Mouse (Mus musculus): ENCODE data around the gene Tagln. TPM values are rescaled to one million over a fixed set of nuclear protein-coding genes. Genes with fewer than 3 reads are reported as not detected.
A peak's percentile ranks its signal among the peaks of the same experiment; 100 is the strongest.

Gene Tagln
- total RNA-seq, 2 experiments from 2014 or later = 79.2 to 103 TPM

DNA sequence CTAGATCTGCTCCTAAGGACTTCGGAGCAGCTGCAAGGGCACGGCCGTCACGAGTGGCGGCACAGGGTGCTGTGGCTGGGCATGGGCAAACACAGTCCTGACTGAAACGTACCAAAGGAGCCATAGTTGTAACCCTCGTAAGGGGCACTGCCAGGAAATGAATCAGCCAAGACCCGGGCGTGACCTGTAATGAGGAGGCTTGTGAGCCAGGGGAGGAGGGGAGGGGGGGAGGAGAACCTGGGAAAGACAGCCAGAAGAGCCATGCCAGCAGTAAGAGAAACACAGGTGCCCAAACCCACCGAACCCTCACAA lies 11.0 kb upstream of the Tagln start:
- no peak for DNase-seq (ENCODE audit: low spot score in 2 of 2)

DNA sequence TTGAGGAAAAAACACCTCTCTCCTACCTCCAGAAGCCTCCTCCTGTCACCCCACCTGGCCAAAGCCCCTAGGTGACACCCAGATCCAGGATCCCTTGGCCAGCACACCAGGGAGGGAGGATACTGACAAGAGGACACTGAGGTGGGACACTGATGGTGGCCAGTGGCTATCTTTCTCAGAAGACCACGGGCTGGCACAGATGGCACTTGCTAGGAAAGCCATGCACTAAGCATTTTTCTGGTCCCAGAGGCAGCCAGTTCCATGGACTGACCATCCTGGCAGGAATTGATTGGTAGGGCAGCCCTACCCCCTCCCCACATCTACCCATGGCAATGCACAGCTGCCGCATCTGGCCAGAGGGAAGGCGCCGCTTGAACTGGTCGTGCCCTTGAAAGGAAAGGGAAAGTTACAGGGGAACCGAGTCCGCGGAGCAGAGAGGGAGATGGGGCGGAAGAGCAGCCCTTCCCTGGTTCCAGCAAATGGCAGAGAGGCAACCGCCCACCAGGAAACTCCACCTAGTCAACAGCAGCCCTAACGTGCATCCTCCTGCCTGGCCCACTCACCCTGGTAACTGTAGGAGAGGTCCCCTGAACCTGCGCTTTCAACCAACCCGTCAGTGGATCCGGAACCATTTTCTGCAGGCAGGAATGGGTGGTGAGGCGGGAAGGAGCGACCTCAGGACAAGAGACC lies 10.5 kb upstream of the Tagln start:
- DNase-seq (ENCODE audit: low spot score in 2 of 2) = no peak

DNA sequence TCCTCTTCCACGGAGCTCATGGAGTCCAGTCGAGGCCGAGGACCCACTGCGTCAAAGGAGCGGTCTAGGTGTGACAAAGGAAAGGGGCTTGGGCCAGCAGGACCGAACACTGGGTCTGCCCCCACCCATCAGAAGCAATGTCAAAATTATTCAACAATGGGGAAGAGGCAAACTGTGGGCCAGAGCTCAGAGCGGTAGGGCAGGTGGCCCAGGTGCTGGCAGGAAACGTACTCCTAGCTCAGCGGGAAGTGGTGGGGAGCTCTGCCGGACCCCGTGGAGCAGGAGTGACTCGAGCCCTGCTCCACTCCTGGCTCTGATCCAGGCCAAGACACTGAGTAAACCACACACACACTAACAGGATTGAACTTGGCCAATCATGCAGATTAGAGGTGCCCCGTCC lies 9.9 kb upstream of the Tagln start:
- DNase-seq (ENCODE audit: low spot score in 2 of 2) = no peak

DNA sequence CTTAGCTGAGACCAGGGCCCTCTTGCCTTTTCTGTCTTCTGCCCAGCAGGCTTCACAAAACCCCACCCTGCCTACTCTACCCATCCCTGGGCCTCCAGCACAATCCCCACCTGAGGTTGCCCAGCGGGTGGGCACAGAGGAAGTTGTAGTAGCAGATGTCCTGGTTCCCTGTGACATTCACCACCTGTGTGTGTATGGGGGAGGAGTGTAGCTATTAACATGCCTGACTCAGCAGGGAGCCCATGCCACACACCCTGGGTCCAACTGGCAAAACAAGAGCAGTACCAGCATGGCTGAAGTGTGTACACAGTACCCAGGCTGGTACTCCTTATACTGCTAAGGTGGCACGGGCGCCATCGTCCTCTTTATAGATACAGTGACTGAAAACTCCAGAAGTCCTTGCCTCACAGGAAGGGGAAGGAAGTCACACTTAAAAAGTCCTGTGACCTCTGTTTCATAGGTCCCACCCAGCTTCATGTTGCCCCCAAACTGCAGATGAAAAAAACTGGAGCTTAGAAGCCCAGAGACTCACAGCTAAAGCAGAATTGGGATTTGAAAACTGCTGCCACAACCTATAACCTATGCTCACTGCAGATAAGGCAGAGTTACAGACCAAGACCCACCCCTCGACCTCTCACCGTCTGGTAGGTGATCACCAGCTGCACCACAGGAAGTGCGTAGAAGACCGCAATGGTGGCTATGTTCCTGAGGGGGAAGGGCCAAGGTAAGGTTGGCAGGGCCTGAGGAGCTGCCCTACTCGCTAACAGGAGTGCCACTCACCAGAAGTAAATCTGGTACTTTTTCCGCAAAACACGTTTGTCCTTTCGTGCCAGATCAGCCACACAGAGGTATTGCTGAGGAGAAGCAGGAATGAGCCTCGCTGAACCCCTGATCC lies 8.9 kb upstream of the Tagln start:
- no peak for DNase-seq (ENCODE audit: low spot score in 2 of 2)

DNA sequence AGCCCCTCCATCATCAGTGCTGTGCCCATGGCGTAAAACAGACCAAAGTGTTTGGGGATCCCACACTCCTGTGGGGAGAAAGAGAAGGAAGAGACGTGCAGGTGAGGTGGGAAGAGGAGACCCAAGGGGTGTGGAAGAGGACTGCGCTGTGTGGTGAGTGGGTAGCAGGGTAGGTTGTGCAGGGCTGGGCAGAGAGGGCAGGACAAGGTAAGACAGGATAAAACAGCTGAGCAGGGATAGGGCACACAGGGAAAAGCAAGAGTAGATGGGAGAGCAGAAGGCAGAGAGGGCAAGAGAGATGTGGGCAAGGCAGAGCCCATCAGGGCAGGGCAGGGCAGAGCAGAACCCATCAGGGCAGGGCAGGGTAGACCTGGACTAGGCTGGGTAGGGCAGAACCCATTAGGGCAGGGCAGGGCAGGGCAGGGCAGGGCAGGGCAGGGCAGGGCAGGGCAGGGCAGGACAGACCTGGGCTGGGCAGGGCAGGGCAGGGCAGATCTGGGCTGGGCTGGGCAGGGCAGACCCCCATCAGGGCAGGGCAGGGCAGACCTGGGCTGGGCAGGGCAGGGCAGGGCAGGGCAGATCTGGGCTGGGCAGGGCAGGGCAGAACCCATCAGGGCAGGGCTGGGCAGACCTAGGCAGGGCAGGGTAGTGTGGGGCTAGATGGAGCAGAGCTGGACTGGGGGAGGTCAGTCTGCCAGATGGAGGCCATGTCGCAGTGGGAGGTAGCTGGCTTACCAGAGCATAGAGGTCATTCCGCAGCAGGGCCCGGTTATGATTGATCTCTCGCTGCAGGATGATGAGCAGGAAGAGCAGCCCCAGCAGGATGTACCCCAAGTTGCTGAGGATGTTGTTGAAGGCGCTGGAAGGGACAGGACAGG lies 8.0 kb upstream of the Tagln start:
- no peak for DNase-seq (ENCODE audit: low spot score in 2 of 2)

DNA sequence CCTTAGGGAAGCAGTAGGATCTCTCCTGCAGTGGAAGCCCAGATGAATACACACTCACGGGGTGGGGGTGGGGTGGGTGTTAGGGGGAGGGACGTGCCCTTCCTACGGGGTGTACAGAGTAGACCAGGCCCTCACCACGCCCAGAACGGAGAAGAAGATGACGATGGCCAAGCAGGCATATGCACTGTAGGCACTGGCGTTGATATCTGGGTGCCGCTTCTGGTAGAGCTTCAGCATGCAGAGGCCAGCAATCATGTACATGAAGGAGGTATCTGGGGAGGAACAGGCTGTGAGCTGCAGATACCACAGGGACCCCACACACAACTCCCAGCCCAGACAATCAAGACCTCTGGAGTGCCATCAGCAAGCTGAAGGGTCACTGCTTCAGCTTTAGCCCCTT lies 7.1 kb upstream of the Tagln start:
- DNase-seq (ENCODE audit: low spot score in 2 of 2) = no peak

DNA sequence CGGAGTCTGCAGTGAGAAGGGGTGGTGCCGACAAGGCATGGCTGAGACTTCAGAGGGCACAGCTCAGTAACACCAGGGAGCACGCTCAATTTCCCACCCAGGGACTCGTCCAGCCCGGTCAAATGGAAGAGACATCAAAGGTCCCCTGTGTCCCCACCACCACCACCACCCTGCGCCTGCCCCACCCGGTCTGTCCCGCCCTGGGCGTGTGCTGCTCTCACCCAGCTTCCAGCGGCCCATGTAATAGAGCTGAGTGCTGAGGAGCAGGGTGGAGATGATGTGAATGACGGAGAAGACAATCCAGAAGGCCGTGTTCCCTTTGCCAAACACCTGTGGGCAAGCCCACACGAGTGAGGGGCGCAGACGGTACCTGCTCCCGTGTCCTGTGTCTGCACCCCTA lies 6.6 kb upstream of the Tagln start:
- DNase-seq (ENCODE audit: low spot score in 2 of 2) = no peak

DNA sequence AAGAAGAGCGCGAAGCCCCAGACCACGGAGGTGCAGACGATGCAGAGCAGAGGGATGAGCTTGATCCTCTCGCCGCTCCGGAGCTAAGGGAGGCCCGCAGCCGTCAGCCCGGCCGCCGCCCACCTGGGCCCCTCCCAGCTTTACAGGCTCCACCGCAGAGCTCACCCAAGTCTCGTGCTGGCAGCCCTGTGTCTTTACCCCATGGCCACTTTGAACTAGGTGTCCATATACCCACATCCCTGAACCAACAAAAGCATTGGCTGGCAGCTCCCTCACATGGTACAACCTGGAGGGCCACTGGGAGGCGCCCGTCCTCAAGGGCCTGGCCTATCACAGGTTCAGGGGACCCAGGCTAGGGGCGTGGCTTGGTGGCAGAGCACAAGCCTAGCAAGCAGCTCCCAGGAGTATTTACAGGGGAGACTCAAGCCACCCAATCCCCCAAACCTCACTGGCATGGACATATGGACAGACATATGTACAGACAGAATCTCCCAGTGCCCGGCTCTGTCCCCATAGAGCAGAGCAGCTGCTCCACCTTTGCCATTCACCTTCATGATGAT lies 5.6 kb upstream of the Tagln start:
- no peak for DNase-seq (ENCODE audit: low spot score in 2 of 2)

DNA sequence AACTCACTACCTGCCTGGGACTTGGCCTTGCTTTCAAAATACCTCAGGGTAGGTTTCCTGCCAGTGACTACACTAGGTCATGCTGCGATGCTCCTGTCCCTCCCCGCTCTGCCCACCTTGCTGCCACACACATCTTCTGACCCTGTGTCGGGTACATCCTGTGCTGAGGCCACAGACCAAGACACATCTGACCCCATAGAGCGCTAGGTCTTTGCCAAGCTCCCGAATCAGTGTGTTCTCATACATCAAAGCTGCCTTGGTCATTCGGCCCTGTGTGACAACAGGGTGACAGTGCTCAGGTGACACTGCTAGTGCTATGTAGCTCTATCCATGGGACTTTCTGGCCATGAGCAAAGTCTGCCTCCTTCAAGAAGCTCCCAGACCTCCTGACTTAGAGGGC lies 3.9 kb upstream of the Tagln start:
- DNase-seq (ENCODE audit: low spot score in 2 of 2) = no peak

DNA sequence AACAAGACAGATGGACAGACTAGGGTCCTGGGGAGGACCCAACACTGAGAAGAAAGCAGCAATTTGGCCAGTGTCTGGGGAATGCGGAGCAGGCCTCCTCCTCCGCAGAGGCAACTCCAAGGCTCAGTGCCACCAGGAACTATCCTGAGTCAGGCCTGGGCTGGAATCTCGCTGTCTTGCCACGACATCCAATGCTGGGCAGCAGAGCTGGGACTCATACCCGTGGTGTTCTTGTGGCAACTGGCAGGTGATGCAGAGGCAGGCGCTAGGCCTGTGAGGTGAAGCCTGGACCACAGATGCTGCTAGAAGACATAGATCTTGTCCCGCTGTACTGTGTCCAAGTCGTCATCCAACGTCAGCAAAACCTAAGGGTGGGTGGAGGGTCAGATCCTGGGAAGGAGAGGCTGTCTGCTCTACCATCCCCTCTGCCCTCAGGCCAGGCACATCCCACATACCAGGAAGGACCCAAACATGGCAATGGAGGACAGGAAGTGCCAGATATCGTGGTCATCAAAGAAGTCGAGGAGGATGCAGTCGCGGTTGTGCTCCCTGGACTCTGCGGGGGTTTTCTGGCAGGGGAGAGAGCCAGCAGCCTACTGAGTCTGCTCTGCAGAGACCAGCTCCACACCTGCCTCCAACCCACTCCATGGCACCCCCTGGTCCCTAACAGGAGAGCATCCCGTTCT lies 3.2 kb upstream of the Tagln start:
- DNase-seq (ENCODE audit: low spot score in 2 of 2) = no peak

DNA sequence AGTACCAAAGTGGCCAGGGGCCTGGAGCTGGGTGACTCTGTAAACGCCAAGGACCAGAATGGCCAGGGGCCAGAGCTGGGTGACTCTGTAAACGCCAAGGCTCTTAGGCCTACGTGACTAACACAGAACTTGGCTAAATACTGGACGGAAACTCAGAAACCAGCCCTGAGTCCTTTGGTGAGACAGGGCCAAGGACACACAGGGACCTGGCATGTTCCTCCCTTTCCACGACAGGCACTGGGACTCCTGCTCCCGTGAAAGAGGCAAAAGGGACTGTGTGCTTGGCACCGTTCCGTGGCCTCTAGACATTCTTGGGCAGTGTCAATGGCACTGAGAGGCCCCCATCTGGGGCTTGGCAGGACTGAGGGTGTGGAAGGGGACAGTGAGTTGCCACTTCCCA lies 2.2 kb upstream of the Tagln start:
- no peak for DNase-seq (ENCODE audit: low spot score in 2 of 2)

DNA sequence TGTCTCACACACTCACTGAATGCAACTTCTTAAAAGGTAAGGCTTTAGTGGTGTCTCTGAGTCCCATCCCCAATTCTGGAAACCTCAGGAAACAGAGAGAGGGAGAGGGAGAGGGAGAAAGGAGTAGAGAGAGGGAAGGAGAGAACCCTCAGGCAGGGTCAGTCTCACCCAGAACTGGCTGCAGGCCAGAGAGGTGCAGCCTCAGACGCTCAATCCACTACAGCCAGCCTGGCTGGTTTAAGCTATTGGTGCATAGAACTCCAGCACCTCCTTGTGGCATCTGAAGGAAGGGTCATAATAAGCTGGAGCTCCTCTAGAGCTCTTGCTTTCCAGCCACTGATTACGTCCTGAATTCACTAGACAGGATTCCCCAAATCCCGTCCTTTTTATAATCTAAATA lies 1.0 kb upstream of the Tagln start:
- DNase-seq (ENCODE audit: low spot score in 2 of 2) = peak in 1 of 2 experiments; percentile 65

DNA sequence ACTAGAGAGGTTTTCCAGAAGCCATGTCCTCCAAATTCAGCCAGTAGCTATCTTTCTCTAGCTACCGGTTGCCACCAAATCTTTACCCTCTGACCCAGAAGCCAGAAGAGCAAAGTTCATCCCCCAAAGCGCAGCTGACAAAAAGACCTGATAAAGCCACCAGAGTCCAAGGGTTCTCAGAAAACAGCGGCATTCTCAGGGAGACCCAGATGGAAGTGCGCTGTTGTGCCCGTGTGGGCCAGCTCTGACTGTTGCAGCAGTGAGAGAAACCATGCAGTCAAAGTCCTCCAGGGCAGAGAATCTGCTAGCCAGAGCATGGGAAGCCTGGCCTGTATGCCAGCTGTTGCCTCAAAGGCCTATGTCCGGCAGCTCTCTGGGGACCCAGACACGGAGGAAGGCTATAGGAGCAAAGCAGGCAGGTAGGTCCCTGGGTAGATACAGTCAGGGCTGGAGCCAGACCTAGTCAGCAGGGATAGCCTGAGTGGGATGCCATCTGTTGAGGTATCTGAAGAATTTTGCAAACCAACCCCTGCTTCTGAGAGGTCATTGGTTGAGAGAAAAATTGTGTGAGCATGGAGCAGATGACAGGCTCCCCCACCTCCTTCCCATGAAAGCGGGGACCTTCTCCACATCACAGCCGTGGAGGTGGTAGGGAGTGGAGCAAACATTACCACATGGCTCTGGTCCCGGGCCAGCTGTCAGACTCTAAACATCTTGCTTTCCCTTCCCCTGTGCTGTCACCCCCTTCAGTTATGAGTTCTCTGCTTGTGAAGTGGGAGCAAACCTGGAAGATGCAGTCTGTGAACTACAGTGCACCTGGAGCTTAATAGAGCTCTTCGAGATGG lies 3.1 kb downstream of the Tagln start:
- no peak for DNase-seq (ENCODE audit: low spot score in 2 of 2)

DNA sequence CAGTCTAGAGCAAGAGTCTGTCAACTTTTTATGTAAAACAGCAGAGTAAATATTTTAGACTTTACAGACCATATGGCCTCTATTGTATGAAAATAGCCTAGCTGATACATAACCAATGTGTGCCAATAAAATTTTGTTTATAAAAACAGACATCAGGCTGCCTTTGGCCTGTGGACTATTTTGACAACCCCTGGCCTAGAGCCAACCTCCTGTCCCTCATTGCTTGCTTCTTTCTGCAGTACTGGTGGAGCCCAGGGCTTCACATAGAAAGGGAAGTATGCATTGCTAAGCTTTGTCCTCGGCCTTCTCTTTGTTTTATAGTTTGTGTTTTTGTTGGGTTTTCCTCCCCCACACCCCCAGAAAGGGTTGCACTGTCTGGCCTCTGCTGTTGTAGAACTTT lies 3.9 kb downstream of the Tagln start:
- DNase-seq (ENCODE audit: low spot score in 2 of 2) = no peak

DNA sequence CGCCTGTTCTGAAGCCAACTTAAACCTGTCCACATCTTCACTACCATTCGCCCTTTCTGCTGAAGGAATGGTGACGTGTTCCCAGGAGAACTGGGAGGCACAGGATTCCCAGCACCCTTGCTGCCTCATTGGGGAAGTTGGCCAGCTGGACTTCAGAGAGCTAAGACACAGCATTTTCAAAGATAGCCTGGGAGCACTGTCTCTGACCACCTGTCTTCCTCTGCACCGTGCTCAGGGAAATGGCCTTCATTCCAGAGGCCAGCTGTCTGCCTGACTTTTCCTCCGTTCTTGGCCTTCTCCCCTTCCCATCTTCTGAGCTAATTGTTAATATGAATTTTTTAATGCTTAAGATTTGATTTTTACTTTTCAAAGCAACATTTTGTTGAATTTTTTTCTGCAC lies 6.6 kb downstream of the Tagln start:
- DNase-seq (ENCODE audit: low spot score in 2 of 2) = no peak

DNA sequence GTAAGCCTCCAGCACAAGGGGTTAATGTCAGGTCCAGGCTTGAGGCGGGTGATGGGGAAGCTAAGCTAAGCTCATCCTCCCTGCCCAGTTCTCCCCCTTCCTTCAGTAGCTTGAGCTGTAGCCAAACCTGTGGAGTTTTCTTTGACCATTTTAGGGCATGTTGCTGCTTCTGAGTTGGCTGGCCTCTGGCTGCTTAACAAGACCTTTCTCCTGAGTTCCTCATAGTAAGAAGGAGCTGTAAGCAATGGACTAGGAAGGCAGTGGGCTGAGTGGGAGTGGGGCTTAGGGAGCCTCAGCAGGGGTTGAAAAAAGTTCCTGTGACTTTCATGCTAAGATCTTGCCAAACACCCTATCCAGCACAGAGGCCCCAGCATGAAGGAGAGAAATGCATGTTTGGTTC lies 16.0 kb downstream of the Tagln start:
- no peak for DNase-seq (ENCODE audit: low spot score in 2 of 2)

DNA sequence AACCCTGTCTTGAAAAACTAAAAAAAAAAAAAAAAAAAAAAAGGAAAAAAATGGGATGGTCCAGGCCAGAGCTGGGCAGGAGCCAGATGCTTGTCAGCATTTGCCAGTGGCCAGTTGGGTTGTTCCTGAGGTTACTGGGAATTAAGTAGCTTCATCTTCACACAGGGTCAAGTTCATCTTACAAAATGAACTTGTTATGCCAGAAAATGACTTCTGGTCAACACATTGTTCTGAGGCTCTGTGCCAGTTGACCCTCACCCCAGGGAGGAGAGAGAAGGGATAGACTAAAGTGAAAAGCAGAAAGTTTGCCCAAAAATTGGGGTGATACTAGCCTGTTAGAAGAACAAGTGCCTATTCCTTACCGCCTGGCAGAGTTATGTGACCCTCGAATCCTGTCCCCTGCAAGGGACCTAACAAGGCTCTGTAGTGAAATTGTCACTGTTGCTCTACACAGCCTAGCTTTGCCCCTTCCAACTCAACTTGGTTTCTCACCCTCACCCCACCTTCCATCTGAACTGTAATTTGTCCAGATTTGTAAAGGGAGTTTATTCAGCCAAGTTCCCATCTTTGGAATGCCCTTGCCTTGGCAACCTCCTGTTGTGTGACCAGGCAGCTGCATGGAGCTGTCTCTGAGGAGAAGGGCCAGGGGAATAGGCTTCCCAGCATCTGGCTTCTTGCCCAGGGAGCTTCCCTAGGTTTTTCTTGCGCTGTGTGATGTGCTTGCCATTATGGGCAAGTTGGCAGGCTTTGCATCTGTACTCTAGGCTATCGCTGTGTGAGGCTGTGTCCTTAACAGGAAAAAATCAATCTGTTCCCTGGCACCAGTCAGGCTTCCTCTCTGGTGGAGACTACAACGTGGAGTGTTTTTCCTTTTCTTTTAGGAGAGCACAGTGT lies 18.6 kb downstream of the Tagln start:
- peak in 1 of 2 experiments; percentile 71 for DNase-seq (ENCODE audit: low spot score in 2 of 2)

DNA sequence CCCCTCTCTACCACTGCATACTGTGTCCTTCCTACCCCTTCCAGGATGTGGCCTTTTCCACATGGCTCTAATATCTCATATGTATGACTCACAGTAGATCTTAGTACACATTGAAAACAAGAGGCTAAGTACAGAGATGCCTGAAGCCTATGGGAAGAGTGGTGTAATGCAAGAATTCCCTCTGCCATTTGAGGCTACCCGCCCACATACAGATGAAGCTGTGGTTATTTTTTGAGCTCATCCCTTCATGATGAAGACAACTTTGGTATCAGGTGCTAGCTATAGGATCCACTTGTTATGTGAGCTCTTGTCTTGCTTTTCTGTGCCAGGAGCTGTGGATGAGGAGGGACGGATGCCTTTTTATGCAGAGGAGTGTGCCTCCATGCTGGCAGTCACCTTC lies 20.2 kb downstream of the Tagln start:
- DNase-seq (ENCODE audit: low spot score in 2 of 2) = no peak

DNA sequence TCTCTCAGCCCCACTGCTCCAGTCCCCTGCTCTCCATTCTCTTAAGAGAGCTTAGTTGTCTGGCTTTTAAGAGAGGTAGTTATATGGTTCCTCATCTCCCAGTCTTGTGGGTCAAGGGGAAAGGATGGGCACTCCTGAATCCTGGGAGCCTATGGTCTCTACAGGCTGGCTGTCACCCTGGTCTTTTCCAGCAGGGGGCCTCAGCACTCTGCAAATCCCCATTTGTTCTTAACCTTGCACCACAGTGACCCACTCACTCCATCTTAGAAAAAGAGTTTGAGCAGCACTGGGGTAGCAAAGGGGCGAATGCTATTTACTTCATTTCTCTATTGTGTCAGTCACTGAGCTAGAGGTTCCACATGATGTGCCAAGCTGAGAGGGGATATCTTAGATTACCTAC lies 24.2 kb downstream of the Tagln start:
- DNase-seq (ENCODE audit: low spot score in 2 of 2) = peak in 1 of 2 experiments; percentile 59
